Mouse (Mus musculus): Measurements from ENCODE around the gene Tia1. TPM values are rescaled to one million over a fixed set of nuclear protein-coding genes. Genes with fewer than 3 reads are reported as not detected.

Gene Tia1
- polyA plus RNA-seq (2014; fragmentation: Illumina TruSeq; extraction: RNeasy Lipid Tissue Mini Kit (QIAGEN cat#74804); ENCODE audit: low read depth, low replicate concordance), result 40.1 TPM

DNA sequence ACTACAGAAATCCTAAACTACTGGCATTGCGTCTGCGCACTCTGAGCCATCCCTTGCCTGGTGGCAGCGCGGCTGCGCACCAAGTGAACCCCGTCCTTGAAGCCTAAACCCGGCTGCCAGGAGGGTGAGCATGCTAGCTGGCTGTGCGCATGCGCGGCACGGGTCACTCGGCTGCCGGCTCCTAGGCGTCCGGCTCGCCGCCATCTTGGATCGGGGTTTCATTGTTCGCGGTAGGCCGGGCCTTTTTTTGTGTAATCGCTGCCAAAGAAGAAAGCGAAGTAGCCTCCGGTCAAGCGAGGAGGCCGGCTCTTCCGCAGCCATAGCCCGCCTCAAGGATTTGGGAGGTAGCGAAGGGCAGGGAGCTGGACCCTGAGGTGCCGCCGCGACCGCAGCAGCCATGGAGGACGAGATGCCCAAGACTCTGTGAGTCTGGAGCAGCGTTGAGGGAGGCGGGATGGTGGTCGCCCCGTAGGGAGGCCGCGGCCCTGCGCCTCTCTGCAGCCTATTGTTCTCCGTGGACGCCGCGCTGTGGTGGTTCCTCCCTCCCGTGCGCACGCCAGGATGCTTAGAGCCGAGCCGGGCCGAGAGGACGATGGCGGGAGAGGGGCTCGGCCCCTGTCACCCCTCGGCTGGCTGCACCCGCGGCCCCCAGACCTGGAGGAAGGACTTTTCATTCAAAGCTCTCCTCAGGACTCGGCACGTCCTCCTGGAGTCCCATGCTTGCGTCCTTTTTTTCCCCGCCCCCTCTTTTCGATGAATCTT lies at the start of gene Tia1:
Gene Tia1, plus strand, starts transcription at position 120 of the 762 bp plus-strand sequence.

DNA sequence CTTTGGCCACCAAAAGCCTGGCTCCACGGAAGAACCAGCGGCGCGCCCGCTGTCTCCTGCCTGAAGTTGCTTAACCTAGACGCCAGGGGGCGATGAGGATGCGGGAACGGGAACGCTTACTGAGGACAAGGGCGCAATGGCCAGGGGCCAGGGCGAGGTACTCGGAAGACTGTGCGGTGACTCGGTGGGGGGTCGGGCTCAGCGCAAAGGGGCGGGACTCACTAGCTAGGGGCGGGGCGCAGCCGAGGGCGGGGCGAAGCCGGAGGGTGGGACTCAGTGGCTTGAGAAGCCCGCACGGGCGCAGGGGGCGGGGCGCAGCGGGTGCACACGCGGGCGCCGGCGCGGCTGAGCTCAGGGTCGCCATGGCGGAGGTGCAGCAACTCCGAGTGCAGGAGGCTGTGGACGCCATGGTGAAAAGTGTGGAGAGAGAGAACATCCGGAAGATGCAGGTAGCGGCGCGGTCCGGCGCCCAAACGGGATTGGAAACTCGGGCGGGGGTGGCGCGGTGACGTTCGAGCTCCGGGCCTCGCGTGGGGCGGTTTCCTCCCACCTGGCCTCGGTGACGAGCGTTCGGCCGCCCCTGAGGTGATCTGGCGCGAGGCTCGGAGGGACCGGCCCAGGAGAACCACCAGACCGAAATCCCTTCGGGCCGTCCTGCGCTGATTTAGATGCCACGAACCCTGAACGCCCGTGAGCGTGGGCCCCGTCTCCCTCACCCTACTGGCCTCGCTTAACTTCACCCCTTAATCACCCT lies 38.5 kb upstream of the Tia1 start, which contains the start of gene Fam136a:
Gene Fam136a, plus strand, starts transcription at position 276 of the 754 bp plus-strand sequence.

DNA sequence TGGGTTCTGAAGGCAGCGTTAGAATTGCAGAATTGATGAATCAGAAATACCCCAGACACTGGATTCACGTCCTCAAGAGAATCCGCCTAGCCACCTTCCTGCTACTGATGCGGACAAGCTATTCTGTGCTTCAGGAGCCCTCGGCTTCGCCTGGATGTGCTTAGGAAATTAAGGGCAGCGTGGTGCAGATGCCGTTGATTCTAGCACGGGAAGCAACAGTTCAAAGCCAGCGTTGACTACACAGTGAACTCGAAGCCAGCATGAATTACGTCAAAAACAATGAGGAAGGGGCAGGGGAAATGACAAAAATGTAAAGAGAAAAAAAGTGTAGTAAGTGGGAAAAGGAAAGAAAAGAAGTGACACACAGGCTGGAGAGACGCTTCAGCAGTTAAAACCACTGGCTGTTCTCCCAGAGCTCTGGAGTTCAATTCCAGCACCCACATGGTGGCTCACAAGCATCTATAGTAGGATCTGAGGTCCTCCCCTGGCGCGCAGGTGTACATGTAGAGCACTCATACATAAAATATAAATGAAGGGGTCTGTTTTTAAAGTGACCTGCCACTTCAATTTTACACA lies 33.2 kb upstream of the Tia1 start, which contains the start of gene Snrpg:
Gene Snrpg, plus strand, starts transcription at position 541 of the 576 bp plus-strand sequence.

GRCm38 (mm10) chr6:86396581-86397256 lies 7.3 kb upstream of the Tia1 start, which contains the start of gene Pcyox1:
TSS of gene Pcyox1 (minus strand) at chr6:86397154.

DNA sequence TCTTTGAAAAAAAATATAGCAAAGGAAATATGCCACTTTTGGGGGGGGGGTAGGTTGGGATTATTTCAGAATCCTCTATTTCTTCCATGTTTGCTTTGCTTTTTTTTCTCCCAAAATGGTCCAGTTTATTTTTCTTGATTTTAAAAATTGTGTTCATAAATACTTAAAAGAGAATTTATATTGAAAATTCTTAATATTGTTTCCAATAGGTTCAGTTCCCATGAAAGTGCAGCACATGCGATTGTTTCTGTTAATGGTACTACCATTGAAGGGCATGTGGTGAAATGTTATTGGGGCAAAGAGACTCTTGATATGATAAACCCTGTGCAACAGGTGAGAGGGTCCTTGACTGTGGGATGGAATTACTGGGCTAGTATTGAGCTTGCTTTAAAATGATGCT lies 22.3 kb downstream of the Tia1 start, which contains the start of gene Gm44790:
Gene Gm44790, plus strand, starts transcription at position 301 of the 400 bp plus-strand sequence.

DNA sequence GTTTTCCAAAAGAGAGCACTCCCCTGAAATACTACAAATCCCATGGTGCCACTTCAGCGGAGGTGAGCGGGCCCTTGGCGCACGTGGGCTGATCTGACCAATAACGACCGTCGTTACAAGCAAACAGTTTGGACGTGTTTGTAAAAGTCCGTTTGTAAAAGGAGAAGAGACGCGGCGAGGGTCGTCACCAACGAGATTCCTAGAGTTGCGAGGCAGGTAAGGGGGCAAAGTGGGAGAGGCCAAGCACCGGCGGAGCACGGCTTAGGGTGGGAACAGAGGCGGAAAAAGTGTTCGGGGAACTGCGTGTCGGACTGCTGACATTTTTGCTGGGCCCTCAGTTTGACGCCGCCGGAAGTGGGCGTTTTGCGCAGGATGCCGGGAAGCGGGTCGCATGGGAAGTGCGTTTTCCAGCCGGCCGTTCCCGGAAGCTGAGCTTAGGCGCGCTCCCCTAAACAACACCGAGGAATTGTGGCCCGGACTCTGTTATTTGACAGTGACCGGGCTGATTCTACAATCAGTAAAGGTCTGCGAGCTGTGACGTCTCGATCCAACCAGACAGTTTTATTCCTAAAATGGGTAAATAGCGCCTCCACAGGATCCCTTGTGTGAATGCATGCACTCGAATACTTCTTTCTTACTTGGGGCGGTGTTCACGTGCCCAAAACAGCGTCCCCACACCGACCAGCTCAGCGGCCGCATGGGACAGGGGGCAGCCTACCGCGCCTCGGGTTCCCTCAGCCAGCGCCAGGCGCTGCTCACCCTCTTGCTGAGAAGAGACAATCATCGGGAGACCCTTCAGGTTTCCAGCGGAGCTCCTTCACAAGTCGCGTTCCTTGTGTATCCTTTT lies 34.5 kb downstream of the Tia1 start, which contains the start of gene C87436:
Gene C87436, plus strand, starts transcription at position 103 of the 847 bp plus-strand sequence.

Other genes with a start within 250 kb of the Tia1 start
- gene Tgfa, start 209.0 kb upstream of the Tia1 start, polyA plus RNA-seq (2014; fragmentation: Illumina TruSeq; extraction: RNeasy Lipid Tissue Mini Kit (QIAGEN cat#74804); ENCODE audit: low read depth, low replicate concordance), result 5.6 TPM
- 34.9 TPM for gene Fam136a, start 38.6 kb upstream of the Tia1 start, polyA plus RNA-seq (2014; fragmentation: Illumina TruSeq; extraction: RNeasy Lipid Tissue Mini Kit (QIAGEN cat#74804); ENCODE audit: low read depth, low replicate concordance)
- 96.0 TPM for gene Snrpg, start 32.9 kb upstream of the Tia1 start, polyA plus RNA-seq (2014; fragmentation: Illumina TruSeq; extraction: RNeasy Lipid Tissue Mini Kit (QIAGEN cat#74804); ENCODE audit: low read depth, low replicate concordance)
- gene Pcyox1, start 7.1 kb upstream of the Tia1 start, polyA plus RNA-seq (2014; fragmentation: Illumina TruSeq; extraction: RNeasy Lipid Tissue Mini Kit (QIAGEN cat#74804); ENCODE audit: low read depth, low replicate concordance), result 91.8 TPM
- not detected for gene Gm44790, start 22.4 kb downstream of the Tia1 start, polyA plus RNA-seq (2014; fragmentation: Illumina TruSeq; extraction: RNeasy Lipid Tissue Mini Kit (QIAGEN cat#74804); ENCODE audit: low read depth, low replicate concordance)
- 18.0 TPM for gene C87436, start 34.2 kb downstream of the Tia1 start, polyA plus RNA-seq (2014; fragmentation: Illumina TruSeq; extraction: RNeasy Lipid Tissue Mini Kit (QIAGEN cat#74804); ENCODE audit: low read depth, low replicate concordance)
- 150 TPM for gene Pcbp1, start 122.1 kb downstream of the Tia1 start, polyA plus RNA-seq (2014; fragmentation: Illumina TruSeq; extraction: RNeasy Lipid Tissue Mini Kit (QIAGEN cat#74804); ENCODE audit: low read depth, low replicate concordance)
- gene Asprv1, start 223.9 kb downstream of the Tia1 start, polyA plus RNA-seq (2014; fragmentation: Illumina TruSeq; extraction: RNeasy Lipid Tissue Mini Kit (QIAGEN cat#74804); ENCODE audit: low read depth, low replicate concordance), result 0.66 TPM

Measured in adipose tissue, adult 10 weeks (tissue).